Mouse (Mus musculus) limb, embryonic 13.5 days (tissue): ENCODE data around the gene Tex21. TPM values are rescaled to one million over a fixed set of nuclear protein-coding genes. Genes with fewer than 3 reads are reported as not detected.

Experiments
- ATAC-seq: fragments of 200-750 bp; cut with Nextera tagmentation; 2 replicates; pipeline ENCODE4 v1.8.0; 2017; ENCODE audit warnings: low read depth, moderate number of reproducible peaks, moderate TSS enrichment; ENCODE audit not compliant: low FRiP score
- H3K27ac ChIP-seq: fragments of 300-500 bp; sonication (generic); 2 replicates; pipeline ENCODE4 v1.5.1; 2015; ENCODE audit warnings: inconsistent platforms, mild to moderate bottlenecking, moderate library complexity
- H3K27me3 ChIP-seq: fragments of 300-500 bp; sonication (generic); 2 replicates; pipeline ENCODE4 v1.6.1; 2015; ENCODE audit warnings: mild to moderate bottlenecking, inconsistent platforms
- H3K36me3 ChIP-seq: fragments of 300-500 bp; sonication (generic); 2 replicates; pipeline ENCODE4 v1.6.1; 2015; ENCODE audit warnings: inconsistent platforms, mild to moderate bottlenecking, moderate library complexity
- H3K4me1 ChIP-seq: fragments of 300-500 bp; sonication (generic); 2 replicates; pipeline ENCODE4 v1.6.1; 2015; ENCODE audit warnings: inconsistent platforms
- H3K4me2 ChIP-seq: fragments of 300-500 bp; sonication (generic); replicated peaks from 2 replicates; pipeline ENCODE4 v1.6.1; 2015; ENCODE audit warnings: inconsistent platforms, mild to moderate bottlenecking, moderate library complexity
- H3K4me3 ChIP-seq: fragments of 300-500 bp; sonication (generic); 2 replicates; pipeline ENCODE4 v1.5.1; 2015; ENCODE audit warnings: moderate library complexity, mild to moderate bottlenecking, inconsistent platforms
- H3K9ac ChIP-seq: fragments of 300-500 bp; sonication (generic); 2 replicates; pipeline ENCODE4 v1.6.1; 2015; ENCODE audit warnings: mild to moderate bottlenecking, inconsistent platforms
- H3K9me3 ChIP-seq: fragments of 300-500 bp; sonication (generic); 2 replicates; pipeline ENCODE4 v1.6.1; 2016; ENCODE audit warnings: inconsistent platforms
- WGBS: fragments of 180-500 bp; shearing (Covaris S2); methylation state at CpG from one replicate; pipeline ENCODE4 v1.1.7; 2015; 5-methylcytosine and 5-hydroxymethylcytosine counted together
- polyA plus RNA-seq: library from polyadenylated mRNA; unstranded; fragments of >200 nt; fragmentation: Nextera tagmentation; extraction: Ambion mirVana; gene quantifications from 2 replicates; pipeline ENCODE4 v1.2.1, GENCODE M21; 2015

The Tex21 gene
- polyA plus RNA-seq, 1 experiment from 2014 or later, result 0.27 TPM

DNA sequence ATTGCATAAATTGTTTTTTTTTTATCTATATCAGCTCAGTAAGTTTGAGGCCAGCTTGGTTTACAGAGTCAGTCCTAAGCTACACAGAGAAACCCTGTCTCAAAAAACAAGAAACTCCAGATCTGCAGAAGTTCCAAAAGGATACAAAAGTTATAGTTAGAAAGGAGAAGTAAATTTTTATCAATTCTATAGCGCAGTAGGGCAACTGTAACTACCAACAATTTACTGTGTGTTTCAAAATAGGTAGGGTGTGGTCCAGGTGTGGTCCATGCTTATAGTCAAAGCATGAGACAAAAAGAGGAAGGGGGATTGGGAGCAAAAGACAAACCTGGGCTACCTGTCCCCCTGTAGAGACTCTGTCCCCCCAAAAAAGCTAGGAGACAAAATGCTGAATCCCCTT, 60.1 kb downstream of the Tex21 start:
- 87% methylated on average over 1 of the region's 1 CpGs for WGBS
- no peaks in the 10 kb centered on the region for H3K4me1 ChIP-seq
- no peaks in the 10 kb centered on the region for H3K27me3 ChIP-seq
- no peaks in the 10 kb centered on the region for H3K36me3 ChIP-seq
- no peak overlapping the region for H3K4me2 ChIP-seq
- no peak overlapping the region for H3K27ac ChIP-seq
- H3K9me3 ChIP-seq, result no peaks in the 10 kb centered on the region
- H3K4me3 ChIP-seq, result no peak overlapping the region
- ATAC-seq, result no peak
- no peak overlapping the region for H3K9ac ChIP-seq

GRCm38 (mm10) chr12:76185167-76185816, 61.3 kb downstream of the Tex21 start:
- Histone ChIP-seq H3K9me3 (no peaks in the 10 kb centered on the region), H3K27me3 (no peaks in the 10 kb centered on the region), H3K4me3 (no peak overlapping the region), H3K36me3 (no peaks in the 10 kb centered on the region), H3K9ac (no peak overlapping the region), H3K4me2 (no peak overlapping the region), H3K4me1 (no peaks in the 10 kb centered on the region), H3K27ac (no peak overlapping the region)
- ATAC-seq, result no peak
- WGBS, result 70% methylated on average over 10 of the region's 10 CpGs

GRCm38 (mm10) chr12:76184271-76184670, 62.3 kb downstream of the Tex21 start:
- no peaks in the 10 kb centered on the region for H3K27me3 ChIP-seq
- H3K27ac ChIP-seq, result no peak overlapping the region
- 70% methylated on average over 6 of the region's 6 CpGs for WGBS
- no peaks in the 10 kb centered on the region for H3K36me3 ChIP-seq
- no peaks in the 10 kb centered on the region for H3K9me3 ChIP-seq
- H3K4me1 ChIP-seq, result 0 out of 2 replicates have a peak, but pooled peaks cover 1% of the 10 kb centered on the region
- H3K4me2 ChIP-seq, result no peak overlapping the region
- no peak overlapping the region for H3K4me3 ChIP-seq
- H3K9ac ChIP-seq, result no peak overlapping the region
- ATAC-seq, result no peak

DNA sequence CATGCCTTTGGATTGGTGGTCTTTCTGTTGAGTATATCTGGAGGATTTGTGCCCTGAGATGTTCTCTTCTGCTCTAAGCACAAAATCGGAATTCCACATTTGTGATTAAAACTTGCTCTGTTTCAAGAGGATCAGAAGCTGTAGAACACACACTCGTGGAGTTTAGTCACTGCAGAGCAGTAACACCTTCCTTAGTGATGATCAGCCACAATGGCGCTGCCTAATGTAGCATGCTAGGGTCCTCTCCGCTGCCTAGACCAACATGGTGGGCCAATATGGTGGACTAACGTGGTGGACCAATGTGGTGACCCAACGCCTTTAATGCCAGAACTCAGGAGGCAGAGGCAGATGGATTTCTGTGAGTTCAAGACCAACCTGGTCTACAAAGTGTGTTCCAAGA, 63.7 kb downstream of the Tex21 start:
- WGBS, result 88% methylated on average over 6 of the region's 6 CpGs
- no peak overlapping the region for H3K9ac ChIP-seq
- H3K27ac ChIP-seq, result no peak overlapping the region
- ATAC-seq, result no peak
- no peaks in the 10 kb centered on the region for H3K36me3 ChIP-seq
- no peaks in the 10 kb centered on the region for H3K27me3 ChIP-seq
- H3K9me3 ChIP-seq, result no peaks in the 10 kb centered on the region
- no peak overlapping the region for H3K4me2 ChIP-seq
- H3K4me3 ChIP-seq, result no peak overlapping the region
- 0 out of 2 replicates have a peak, but pooled peaks cover 7% of the 10 kb centered on the region for H3K4me1 ChIP-seq

- 68% methylated on average over 8 of the region's 8 CpGs for WGBS
- Histone ChIP-seq H3K36me3 (no peaks in the 10 kb centered on the region), H3K4me1 (peaks cover 13% of the 10 kb centered on the region; the same call in 1 of the 2 replicates), H3K9me3 (no peaks in the 10 kb centered on the region), H3K27me3 (0 out of 2 replicates have a peak, but pooled peaks cover 4% of the 10 kb centered on the region), H3K9ac (no peak overlapping the region), H3K27ac (no peak overlapping the region), H3K4me2 (no peak overlapping the region), H3K4me3 (no peak overlapping the region)
- ATAC-seq, result no peak
These were observed 65.1 kb downstream of the Tex21 start for GRCm38 (mm10) chr12:76181471-76181870.

GRCm38 (mm10) chr12:76180442-76180841, 66.1 kb downstream of the Tex21 start:
- no peaks in the 10 kb centered on the region for H3K9me3 ChIP-seq
- no peak overlapping the region for H3K9ac ChIP-seq
- no peak for ATAC-seq
- no peaks in the 10 kb centered on the region for H3K36me3 ChIP-seq
- H3K4me1 ChIP-seq, result peaks cover 13% of the 10 kb centered on the region; the same call in 1 of the 2 replicates
- 0 out of 2 replicates have a peak, but pooled peaks cover 7% of the 10 kb centered on the region for H3K27me3 ChIP-seq
- no peak overlapping the region for H3K27ac ChIP-seq
- 68% methylated on average over 6 of the region's 6 CpGs for WGBS
- no peak overlapping the region for H3K4me2 ChIP-seq
- H3K4me3 ChIP-seq, result no peak overlapping the region

DNA sequence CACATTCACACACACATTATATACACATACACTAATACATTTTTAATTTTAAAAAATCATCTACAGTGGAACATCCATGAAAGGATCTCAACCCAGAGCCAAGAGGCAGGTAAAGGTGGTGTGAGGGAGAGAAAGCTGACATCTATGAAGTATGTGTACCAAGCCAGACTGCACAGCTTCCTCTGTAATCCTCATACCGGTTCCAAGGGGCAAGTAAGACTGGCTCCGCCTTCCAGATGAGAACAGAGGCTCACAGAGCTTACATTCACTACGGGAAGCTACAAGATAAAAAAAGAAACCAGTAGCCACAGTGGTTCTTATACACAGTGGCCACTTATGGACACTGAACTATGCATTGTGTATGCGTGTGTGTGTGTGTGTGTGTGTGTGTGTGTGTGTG, 67.0 kb downstream of the Tex21 start:
- 55% methylated on average over 4 of the region's 4 CpGs for WGBS
- no peak overlapping the region for H3K4me2 ChIP-seq
- no peak for ATAC-seq
- H3K4me1 ChIP-seq, result peaks cover 13% of the 10 kb centered on the region; the same call in 1 of the 2 replicates
- no peak overlapping the region for H3K27ac ChIP-seq
- peaks cover 10% of the 10 kb centered on the region; the same call in 1 of the 2 replicates for H3K27me3 ChIP-seq
- H3K9ac ChIP-seq, result no peak overlapping the region
- no peaks in the 10 kb centered on the region for H3K36me3 ChIP-seq
- no peaks in the 10 kb centered on the region for H3K9me3 ChIP-seq
- no peak overlapping the region for H3K4me3 ChIP-seq

DNA sequence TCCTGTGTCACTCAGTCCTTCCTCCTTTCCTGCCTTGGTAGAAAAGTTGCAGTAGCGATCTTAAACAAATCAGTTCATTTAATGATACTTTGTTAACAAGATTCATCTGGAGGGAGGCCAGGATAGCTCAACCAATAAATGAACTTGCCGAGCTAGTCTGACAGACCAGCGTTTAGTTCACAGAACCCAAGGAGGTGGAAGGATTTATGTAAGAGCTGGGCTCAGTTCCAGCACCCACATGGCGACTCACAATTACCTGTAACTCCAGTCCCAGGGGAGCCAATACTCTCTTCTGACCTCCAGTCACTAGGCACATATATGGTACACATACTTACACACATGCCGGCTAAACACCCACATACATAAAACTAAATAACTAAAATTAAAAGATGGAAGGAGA, 67.5 kb downstream of the Tex21 start:
- no peak overlapping the region for H3K27ac ChIP-seq
- H3K4me3 ChIP-seq, result no peak overlapping the region
- peaks cover 13% of the 10 kb centered on the region; the same call in 1 of the 2 replicates for H3K4me1 ChIP-seq
- ATAC-seq, result no peak
- 40% methylated on average over 5 of the region's 5 CpGs for WGBS
- no peak overlapping the region for H3K4me2 ChIP-seq
- no peaks in the 10 kb centered on the region for H3K36me3 ChIP-seq
- H3K9me3 ChIP-seq, result no peaks in the 10 kb centered on the region
- peaks cover 12% of the 10 kb centered on the region; the same call in 1 of the 2 replicates for H3K27me3 ChIP-seq
- no peak overlapping the region for H3K9ac ChIP-seq

DNA sequence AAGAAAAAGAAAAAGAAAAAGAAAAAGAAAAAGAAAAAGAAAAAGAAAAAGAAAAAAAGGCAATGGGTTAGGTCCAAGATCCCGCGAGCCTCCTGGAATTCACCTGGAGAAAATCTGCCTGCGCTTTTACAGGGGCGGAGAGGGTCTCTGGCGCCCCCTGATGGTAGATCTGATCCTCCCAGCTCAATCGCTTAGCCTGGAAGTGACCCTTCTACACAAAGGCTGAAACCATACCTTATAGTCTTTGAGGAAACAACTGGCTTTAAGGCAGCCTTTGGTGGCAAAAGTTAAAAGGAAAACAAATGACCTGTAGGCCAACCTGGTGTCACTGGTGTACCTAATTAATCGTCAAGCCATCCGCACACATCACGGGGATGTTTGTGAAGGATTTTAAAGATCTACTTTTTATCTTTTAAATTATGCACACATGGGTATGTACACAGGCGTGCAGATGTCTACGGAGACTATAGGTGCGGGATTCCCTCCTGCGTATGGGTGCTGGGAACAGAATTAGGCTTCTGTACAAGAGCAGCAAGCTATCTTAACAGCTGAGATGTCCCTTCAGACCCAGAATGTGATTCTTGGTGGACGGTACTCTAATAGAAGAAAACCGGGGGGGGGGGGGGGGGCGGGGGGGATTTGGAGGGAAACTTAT, 68.6 kb downstream of the Tex21 start:
- 38% methylated on average over 16 of the region's 16 CpGs for WGBS
- peak; percentile 66 for ATAC-seq
- peak overlapping the region; percentile 50 for H3K4me3 ChIP-seq

GRCm38 (mm10) chr12:76177000-76177863, 69.3 kb downstream of the Tex21 start, which contains the start of gene Esr2:
Esr2 (minus strand) TSS chr12:76177259.
- no peak within 1 kb of the TSS for H3K27ac ChIP-seq
- no peaks in the 10 kb centered on the region for H3K36me3 ChIP-seq

More for the DNA sequence above, 68.6 kb downstream of the Tex21 start:
- H3K4me1 ChIP-seq, result peaks cover 13% of the 10 kb centered on the region; the same call in 1 of the 2 replicates
- H3K27ac ChIP-seq, result no peak overlapping the region
- H3K36me3 ChIP-seq, result no peaks in the 10 kb centered on the region
- peaks cover 12% of the 10 kb centered on the region; the same call in 1 of the 2 replicates for H3K27me3 ChIP-seq
- H3K9ac ChIP-seq, result no peak overlapping the region
- H3K4me2 ChIP-seq, result peak overlapping the region; percentile 97
- H3K9me3 ChIP-seq, result no peaks in the 10 kb centered on the region

GRCm38 (mm10) chr12:76165641-76166040, 80.9 kb downstream of the Tex21 start:
- H3K4me1 ChIP-seq, result 0 out of 2 replicates have a peak, but pooled peaks cover 3% of the 10 kb centered on the region
- H3K9me3 ChIP-seq, result no peaks in the 10 kb centered on the region
- H3K27ac ChIP-seq, result no peak overlapping the region
- 0 out of 2 replicates have a peak, but pooled peaks cover 4% of the 10 kb centered on the region for H3K27me3 ChIP-seq
- no peak overlapping the region for H3K4me2 ChIP-seq
- WGBS, result 44% methylated on average over 5 of the region's 5 CpGs
- no peak for ATAC-seq
- H3K9ac ChIP-seq, result no peak overlapping the region
- no peaks in the 10 kb centered on the region for H3K36me3 ChIP-seq
- H3K4me3 ChIP-seq, result no peak overlapping the region

More at GRCm38 (mm10) chr12:76177000-76177863, 69.3 kb downstream of the Tex21 start, which contains the start of gene Esr2:
- H3K9ac ChIP-seq, result peak within 1 kb of the TSS; percentile 62
- H3K9me3 ChIP-seq, result no peaks in the 10 kb centered on the region
- peaks cover 12% of the 10 kb centered on the region; the same call in 1 of the 2 replicates for H3K27me3 ChIP-seq
- H3K4me2 ChIP-seq, result peak within 1 kb of the TSS; percentile 97
- WGBS, result under 1% methylated on average over 39 of the region's 39 CpGs
- peaks cover 13% of the 10 kb centered on the region; the same call in 1 of the 2 replicates for H3K4me1 ChIP-seq
- peak; percentile 74 for ATAC-seq
- H3K4me3 ChIP-seq, result peak within 1 kb of the TSS; percentile 50
